Mouse (Mus musculus): ENCODE measurements around the gene Skap1.
A peak's percentile ranks its signal among the peaks of the same experiment; 100 is the strongest.

- peak; percentile 34; the same call in 1 of the 2 replicates for TF ChIP-seq CTCF (conservative IDR thresholded peaks at IDR 0.05; ENCODE audit: insufficient read depth, insufficient read length, low read depth, low read length)
- TF ChIP-seq POLR2A (IDR thresholded peaks at IDR 0.05; ENCODE audit: low read depth, low read length), result no peak
Measured at GRCm38 (mm10) chr11:96808066-96808465, 343.7 kb downstream of the Skap1 start.
